Comparison of ENCODE assay signal across 8 mouse cellular contexts in the genomic region with DNA sequence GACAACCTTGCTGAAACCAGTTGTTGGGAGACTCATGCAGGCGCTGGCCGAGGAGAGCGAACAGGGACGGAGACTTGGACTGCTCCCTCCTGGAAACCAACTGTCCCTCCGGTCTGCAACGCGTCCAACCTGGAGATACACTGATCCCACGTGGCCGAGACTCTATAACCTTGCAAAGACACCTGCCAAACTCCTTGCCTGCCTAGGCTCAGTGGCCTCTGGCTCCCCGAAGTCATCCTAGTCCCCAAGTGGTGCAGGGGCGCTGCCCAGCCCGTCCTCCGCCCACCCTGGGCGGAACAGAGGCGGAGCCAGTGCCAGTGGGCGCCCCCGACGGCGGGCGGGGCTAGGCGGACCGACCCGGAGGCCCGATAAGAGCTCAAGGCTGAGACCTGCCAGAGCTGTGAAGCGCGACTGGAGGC. TPM values are rescaled to one million over a fixed set of nuclear protein-coding genes. Genes with fewer than 3 reads are reported as not detected.
DNase-seq lines count a peak whose midpoint lies in the region; ATAC-seq and TF ChIP-seq lines count a peak whose summit lies in the region.

Gene Slc6a3 (plus strand): TSS at position 345 of the 419 bp plus-strand sequence.

- 1% methylated on average over 26 of the region's 26 CpGs for WGBS in embryonic facial prominence, embryonic 15.5 days
- 1% methylated on average over 26 of the region's 26 CpGs for WGBS in hindbrain, embryonic 11.5 days
- 1% methylated on average over 26 of the region's 26 CpGs for WGBS in limb, embryonic 15.5 days
- WGBS in midbrain, postnatal 0 days, result under 1% methylated on average over 25 of the region's 26 CpGs

- DNase-seq in urinary bladder, adult 18-20 months (ENCODE audit: low spot score in 2 of 2), result peak; percentile 5 to 65
- DNase-seq in urinary bladder, postnatal 10 days (ENCODE audit: low spot score), result no peak
- peak; percentile 53 for DNase-seq in hindbrain, embryonic 11.5 days (ENCODE audit: low spot score)
- DNase-seq in midbrain, postnatal 0 days (ENCODE audit: low spot score), result no peak
- no peak for DNase-seq in gastrocnemius, postnatal 10 days
- no peak for DNase-seq in left cerebral cortex, postnatal 36 days (ENCODE audit: low spot score in 2 of 2)

- H3K27me3 ChIP-seq in embryonic facial prominence, embryonic 15.5 days, result peaks cover 50% of the 10 kb centered on the region
- H3K27me3 ChIP-seq in hindbrain, embryonic 11.5 days (ENCODE audit: control insufficient read depth, insufficient read depth, low read length), result peaks cover 26% of the 10 kb centered on the region
- H3K27me3 ChIP-seq in limb, embryonic 15.5 days, result peaks cover 49% of the 10 kb centered on the region
- H3K27me3 ChIP-seq in midbrain, postnatal 0 days (ENCODE audit: insufficient read depth, low read length), result peaks cover 37% of the 10 kb centered on the region

- no peak for TF ChIP-seq CTCF in midbrain, postnatal 0 days (IDR thresholded peaks at IDR 0.05)

- peak within 1 kb of the TSS; percentile 86 for H3K4me2 ChIP-seq in embryonic facial prominence, embryonic 15.5 days (replicated peaks)
- peak within 1 kb of the TSS; percentile 71 for H3K4me2 ChIP-seq in hindbrain, embryonic 11.5 days (replicated peaks; ENCODE audit: low read depth, low read length)
- H3K4me2 ChIP-seq in limb, embryonic 15.5 days, result peak within 1 kb of the TSS; percentile 92
- H3K4me2 ChIP-seq in midbrain, postnatal 0 days (ENCODE audit: low read depth, low read length, poor library complexity, severe bottlenecking), result peak within 1 kb of the TSS; percentile 93

- H3K4me1 ChIP-seq in embryonic facial prominence, embryonic 15.5 days, result peaks cover 10% of the 10 kb centered on the region
- H3K4me1 ChIP-seq in hindbrain, embryonic 11.5 days (replicated peaks; ENCODE audit: control insufficient read depth, insufficient read depth, low read length), result peaks cover 2% of the 10 kb centered on the region; the same call in 1 of the 2 replicates
- peaks cover 17% of the 10 kb centered on the region for H3K4me1 ChIP-seq in limb, embryonic 15.5 days
- H3K4me1 ChIP-seq in midbrain, postnatal 0 days (ENCODE audit: insufficient read depth, low read length), result peaks cover 9% of the 10 kb centered on the region; the same call in 1 of the 2 replicates

- peak within 1 kb of the TSS; percentile 46 for H3K4me3 ChIP-seq in embryonic facial prominence, embryonic 15.5 days (replicated peaks)
- peak within 1 kb of the TSS; percentile 35 for H3K4me3 ChIP-seq in hindbrain, embryonic 11.5 days (ENCODE audit: low read depth, low read length)
- H3K4me3 ChIP-seq in limb, embryonic 15.5 days, result peak within 1 kb of the TSS; percentile 43
- peak within 1 kb of the TSS; percentile 46 for H3K4me3 ChIP-seq in midbrain, postnatal 0 days (ENCODE audit: low read depth, low read length)

- ATAC-seq in embryonic facial prominence, embryonic 15.5 days (ENCODE audit: insufficient number of reproducible peaks, low FRiP score, low TSS enrichment, low read depth), result peak; percentile 39; the same call in 1 of the 2 replicates
- peak; percentile 64 for ATAC-seq in hindbrain, embryonic 11.5 days (ENCODE audit: low FRiP score)
- no peak for ATAC-seq in limb, embryonic 15.5 days (ENCODE audit: insufficient number of reproducible peaks, low FRiP score, low TSS enrichment, low read depth)
- ATAC-seq in midbrain, postnatal 0 days (ENCODE audit: low FRiP score), result peak; percentile 73

- H3K27ac ChIP-seq in embryonic facial prominence, embryonic 15.5 days (replicated peaks), result no peak within 1 kb of the TSS
- H3K27ac ChIP-seq in hindbrain, embryonic 11.5 days (ENCODE audit: low read depth, low read length), result no peak within 1 kb of the TSS
- no peak within 1 kb of the TSS for H3K27ac ChIP-seq in limb, embryonic 15.5 days
- H3K27ac ChIP-seq in midbrain, postnatal 0 days (ENCODE audit: low read depth, low read length), result no peak within 1 kb of the TSS

- no peak within 1 kb of the TSS for H3K9ac ChIP-seq in embryonic facial prominence, embryonic 15.5 days
- 0 out of 2 replicates have a peak within 1 kb of the TSS, but pooled peaks have one; percentile 27 for H3K9ac ChIP-seq in hindbrain, embryonic 11.5 days (ENCODE audit: low read depth, low read length)
- H3K9ac ChIP-seq in limb, embryonic 15.5 days, result no peak within 1 kb of the TSS
- H3K9ac ChIP-seq in midbrain, postnatal 0 days (replicated peaks; ENCODE audit: low read length, poor library complexity, severe bottlenecking), result peak within 1 kb of the TSS; percentile 57

- H3K9me3 ChIP-seq in embryonic facial prominence, embryonic 15.5 days (replicated peaks), result no peaks in the 10 kb centered on the region
- no peaks in the 10 kb centered on the region for H3K9me3 ChIP-seq in hindbrain, embryonic 11.5 days (ENCODE audit: control insufficient read depth, low read length)
- no peaks in the 10 kb centered on the region for H3K9me3 ChIP-seq in limb, embryonic 15.5 days
- H3K9me3 ChIP-seq in midbrain, postnatal 0 days (ENCODE audit: low read length), result no peaks in the 10 kb centered on the region

- intact Hi-C loops in left cerebral cortex, postnatal 36 days (cut with DNase I), result no loop called here

- no peaks in the 10 kb centered on the region for H3K36me3 ChIP-seq in embryonic facial prominence, embryonic 15.5 days
- no peaks in the 10 kb centered on the region for H3K36me3 ChIP-seq in hindbrain, embryonic 11.5 days (ENCODE audit: control insufficient read depth, insufficient read depth, low read length)
- H3K36me3 ChIP-seq in limb, embryonic 15.5 days, result no peaks in the 10 kb centered on the region
- H3K36me3 ChIP-seq in midbrain, postnatal 0 days (ENCODE audit: insufficient read depth, low read length), result no peaks in the 10 kb centered on the region

RNA-seq across cellular contexts. Expression of gene Slc6a3, which starts in this region (rescaled TPM):
- polyA plus RNA-seq in embryonic facial prominence, embryonic 15.5 days (2015; fragmentation: Nextera tagmentation; extraction: Ambion mirVana), result 0.08 and 0.17 TPM in 2 replicates
- polyA plus RNA-seq in hindbrain, embryonic 11.5 days (2014; fragmentation: Nextera tagmentation; extraction: Ambion mirVana), result 0.36 TPM in 1 of 2 replicates, not detected in the other
- 0.08 and 0.10 TPM in 2 replicates for polyA plus RNA-seq in limb, embryonic 15.5 days (2015; fragmentation: Nextera tagmentation; extraction: Ambion mirVana)
- 24.6 and 25.0 TPM in 2 replicates for total RNA-seq in midbrain, postnatal 0 days (2014; rRNA removed)
- 14.3 and 24.3 TPM in 2 replicates for polyA plus RNA-seq in midbrain, postnatal 0 days (2015; fragmentation: Nextera tagmentation; extraction: Ambion mirVana)
- total RNA-seq in gastrocnemius, postnatal 10 days (2021), result not detected
- under 1 TPM; 0.10 to 0.23 TPM for total RNA-seq in left cerebral cortex, postnatal 36 days (2021)

Comparison
In these comparisons a context has a peak if more than half of its experiments do, and no peak if none do; other contexts are left out.
1. RNA of gene Slc6a3 (total RNA-seq): 24.6 to 25.0 TPM in midbrain, postnatal 0 days; 0.10 to 0.23 TPM in left cerebral cortex, postnatal 36 days and not detected in gastrocnemius, postnatal 10 days; every median in the first group is over 10 times any median in the second.
2. RNA of gene Slc6a3 (polyA plus RNA-seq): 14.3 to 24.3 TPM in midbrain, postnatal 0 days; 0.36 TPM in hindbrain, embryonic 11.5 days, 0.08 to 0.17 TPM in embryonic facial prominence, embryonic 15.5 days and 0.08 to 0.10 TPM in limb, embryonic 15.5 days; every median in the first group is over 10 times any median in the second.
3. DNase-seq: peak in urinary bladder, adult 18-20 months (2 of 2); none in urinary bladder, postnatal 10 days (single experiment), midbrain, postnatal 0 days (single experiment), gastrocnemius, postnatal 10 days (single experiment) and left cerebral cortex, postnatal 36 days (0 of 2).
4. Peak in ATAC-seq, H3K4me3 ChIP-seq and H3K4me2 ChIP-seq in embryonic facial prominence, embryonic 15.5 days; RNA of the gene not detected or under 1 TPM.
5. Peak in DNase-seq, ATAC-seq, H3K4me3 ChIP-seq, H3K9ac ChIP-seq and H3K4me2 ChIP-seq in hindbrain, embryonic 11.5 days; RNA of the gene not detected or under 1 TPM.
6. Peak in every context shown above with its lines, with median percentiles within 50 percentile points of each other: H3K4me2 ChIP-seq and H3K4me3 ChIP-seq.